Mouse (Mus musculus): ENCODE measurements around the gene Bnc2. TPM values are rescaled to one million over a fixed set of nuclear protein-coding genes. Genes with fewer than 3 reads are reported as not detected.

The Bnc2 gene
- total RNA-seq, 1 experiment from 2014 or later, result 7.3 TPM

DNA sequence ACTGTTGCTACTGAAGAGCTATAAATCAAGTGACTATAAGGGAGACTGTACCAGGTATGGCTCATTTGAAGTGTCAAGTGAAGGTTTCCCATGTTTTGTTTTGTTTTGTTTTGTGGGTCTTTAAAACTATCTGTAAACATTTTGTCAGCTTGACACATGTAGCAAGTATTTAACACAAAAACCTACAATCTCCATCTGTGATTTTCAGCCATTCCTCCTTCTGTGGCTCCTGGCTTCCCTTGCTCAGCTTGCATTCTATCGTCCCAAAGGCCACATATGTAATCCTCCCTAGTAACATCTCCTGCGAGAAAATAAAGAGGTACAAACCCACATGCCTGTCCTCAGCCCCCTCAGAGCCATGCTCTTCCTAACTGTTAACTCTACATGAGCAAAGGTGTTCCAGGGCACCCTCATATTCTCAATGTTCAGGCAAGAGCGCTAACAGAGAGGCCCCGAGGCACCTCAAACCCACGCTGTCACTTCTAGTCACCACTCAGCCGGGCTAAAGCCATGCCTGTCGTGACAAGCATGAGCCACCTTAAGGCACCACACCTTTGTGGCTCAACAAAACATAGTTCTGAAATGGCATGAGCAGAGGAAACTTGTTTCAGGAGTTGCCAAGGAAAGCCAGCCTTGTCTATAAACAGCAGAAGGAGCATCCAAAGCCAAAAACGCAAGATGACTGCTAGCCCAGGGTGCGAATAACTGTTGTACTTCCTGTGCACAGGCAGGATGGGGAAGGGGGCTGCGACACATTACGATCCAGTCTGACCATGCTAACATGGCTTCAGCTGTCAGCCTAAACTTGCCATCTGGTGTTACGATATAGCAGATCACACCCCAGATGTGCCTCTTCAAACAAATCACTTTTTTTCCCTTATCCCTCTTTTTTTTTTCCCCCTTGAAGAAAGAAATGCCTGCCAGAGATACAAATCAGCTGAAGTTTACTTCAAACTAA lies 42.0 kb downstream of the Bnc2 start:
- DNase-seq, result no peak

DNA sequence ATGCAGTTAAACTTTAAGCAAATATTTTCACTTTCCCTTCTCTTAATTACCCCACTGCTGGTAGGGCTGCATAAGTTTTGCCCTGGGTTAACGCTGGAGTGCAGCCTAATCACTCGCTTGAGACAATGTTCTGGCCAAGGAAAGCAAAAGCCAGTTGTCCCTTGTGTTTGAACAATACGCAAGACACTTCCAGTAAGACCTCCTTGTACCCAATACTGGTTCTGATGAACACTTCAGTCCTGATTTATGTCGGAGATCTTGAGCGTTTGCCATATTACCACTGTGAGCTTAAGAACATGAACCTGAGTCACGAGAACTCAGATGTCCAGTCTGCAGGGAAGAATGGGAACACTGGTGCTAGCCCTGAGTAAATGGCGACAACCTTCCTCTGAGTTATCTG lies 47.5 kb downstream of the Bnc2 start:
- DNase-seq, result no peak

DNA sequence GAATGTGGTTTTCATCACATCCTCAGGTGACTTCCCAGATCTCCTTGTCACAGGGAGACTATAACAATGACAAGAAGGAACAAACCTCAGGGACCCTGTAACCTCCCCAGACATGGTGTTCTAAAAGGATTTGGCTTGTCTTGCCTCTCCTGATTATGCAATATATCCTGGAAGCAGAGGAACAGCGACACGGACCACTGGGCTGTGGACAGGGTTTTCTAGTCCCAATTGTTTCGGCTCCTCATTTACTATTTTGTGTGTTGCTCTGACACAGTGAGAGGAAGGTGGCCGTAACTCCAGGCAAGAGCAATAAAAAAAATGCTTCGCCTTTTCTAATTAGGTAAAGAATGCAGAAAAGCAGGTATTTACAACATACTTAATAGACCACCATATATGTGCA lies 51.8 kb downstream of the Bnc2 start:
- DNase-seq, result no peak

DNA sequence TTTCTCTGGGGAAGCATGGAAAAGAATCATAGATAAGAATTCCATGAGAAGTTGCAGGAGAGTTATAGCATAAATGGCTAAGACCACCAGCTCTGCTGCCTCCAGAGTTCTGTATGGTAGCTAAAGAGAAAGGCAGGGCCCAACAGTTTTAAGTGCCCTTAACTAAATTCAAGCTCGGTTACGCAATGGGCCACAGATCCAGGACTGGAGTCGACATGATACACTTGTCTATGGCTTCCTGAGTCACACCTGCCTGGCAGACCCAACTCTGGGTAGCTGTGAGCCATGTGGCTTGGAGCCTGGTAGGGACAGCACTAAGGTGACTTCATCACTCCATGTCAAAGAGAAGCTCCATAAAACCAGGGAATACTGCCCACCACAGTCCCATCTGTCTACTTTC lies 53.3 kb downstream of the Bnc2 start:
- DNase-seq, result peak; percentile 3

DNA sequence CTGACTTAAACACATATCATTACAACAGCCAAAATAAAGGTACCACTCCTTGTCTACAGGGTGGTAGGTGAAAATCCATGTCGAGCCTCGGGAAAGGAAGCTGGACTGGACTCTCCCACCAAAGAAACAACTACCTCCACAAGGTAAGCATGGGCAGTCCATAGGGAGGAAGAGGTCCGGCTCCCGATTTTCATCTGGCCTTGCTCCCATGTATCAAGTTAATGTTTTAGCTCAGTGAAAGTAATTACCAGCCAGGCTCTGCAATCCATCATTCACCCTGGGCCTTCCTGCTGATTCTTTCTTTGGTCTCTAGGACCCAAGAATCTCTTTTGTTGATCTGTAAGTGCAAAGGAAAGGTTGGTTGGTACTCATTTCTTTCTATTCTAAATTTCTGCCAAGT lies 65.2 kb downstream of the Bnc2 start:
- DNase-seq, result no peak

DNA sequence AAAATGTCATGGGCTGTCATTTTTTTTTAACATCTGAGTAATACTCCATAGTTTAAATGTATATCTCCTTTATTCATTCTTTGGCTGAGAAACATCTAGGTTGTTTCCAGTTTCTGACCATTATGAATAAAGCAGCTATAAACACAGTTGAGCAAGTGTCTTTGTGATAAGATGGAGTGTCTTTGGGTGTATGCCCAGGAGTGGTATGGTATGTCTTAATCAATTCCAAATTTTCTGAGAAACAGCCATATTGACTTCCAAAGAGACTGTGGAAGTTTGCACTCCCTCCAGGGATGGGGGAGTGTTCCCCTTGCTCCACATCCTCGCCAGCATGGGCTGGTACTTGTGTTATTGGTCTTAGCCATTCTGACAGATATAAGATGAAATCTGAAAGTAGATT lies 70.6 kb downstream of the Bnc2 start:
- no peak for DNase-seq

- no peak for DNase-seq
Measured at GRCm38 (mm10) chr4:84580260-84580952, 94.7 kb downstream of the Bnc2 start.

- no peak for DNase-seq
Measured at GRCm38 (mm10) chr4:84578296-84578695, 96.8 kb downstream of the Bnc2 start.

GRCm38 (mm10) chr4:84566123-84566522 lies 109.0 kb downstream of the Bnc2 start:
- no peak for DNase-seq

GRCm38 (mm10) chr4:84545204-84545871 lies 129.7 kb downstream of the Bnc2 start:
- DNase-seq, result peak; percentile 78

GRCm38 (mm10) chr4:84544646-84545045 lies 130.4 kb downstream of the Bnc2 start:
- no peak for DNase-seq

GRCm38 (mm10) chr4:84540531-84540930 lies 134.5 kb downstream of the Bnc2 start:
- no peak for DNase-seq

DNA sequence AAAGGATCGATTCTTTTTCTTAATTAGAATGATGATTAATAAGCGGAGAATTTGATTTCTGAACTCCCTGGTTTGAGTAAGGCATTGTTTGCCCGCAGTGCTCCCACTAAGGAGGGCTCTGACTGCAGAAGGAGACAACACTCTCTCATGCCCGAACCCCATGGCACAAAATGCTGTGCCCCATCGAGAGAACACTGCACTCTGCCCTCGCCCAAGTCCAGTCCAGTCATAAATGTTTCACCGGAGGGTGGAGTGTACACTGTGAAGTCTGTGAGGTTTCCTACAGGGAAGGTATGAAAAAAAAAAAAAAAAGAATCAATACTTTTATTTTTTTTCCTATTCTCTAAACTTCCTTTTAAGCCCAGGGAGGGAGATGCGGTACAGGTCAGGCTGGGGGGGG lies 135.7 kb downstream of the Bnc2 start:
- no peak for DNase-seq

GRCm38 (mm10) chr4:84528886-84529789 lies 145.9 kb downstream of the Bnc2 start:
- DNase-seq, result no peak

DNA sequence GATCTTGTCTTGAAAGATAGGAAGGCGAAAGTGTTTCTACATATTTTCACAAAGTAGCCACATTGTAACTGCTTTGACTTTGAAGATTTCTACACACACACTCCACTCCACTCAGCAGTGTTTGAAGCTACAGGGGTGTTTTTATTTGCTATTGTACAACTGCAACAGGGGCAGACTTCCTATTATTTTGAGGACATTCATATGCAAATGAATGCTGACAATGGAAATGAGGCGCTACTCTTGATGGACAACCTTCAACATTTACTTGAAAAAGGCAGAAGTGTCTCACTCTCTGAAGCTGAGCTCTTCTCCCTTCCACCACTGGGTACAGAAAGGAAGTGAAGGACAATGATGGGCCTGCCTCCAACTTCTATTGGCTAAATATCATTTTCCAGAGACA lies 146.7 kb downstream of the Bnc2 start:
- DNase-seq, result no peak

DNA sequence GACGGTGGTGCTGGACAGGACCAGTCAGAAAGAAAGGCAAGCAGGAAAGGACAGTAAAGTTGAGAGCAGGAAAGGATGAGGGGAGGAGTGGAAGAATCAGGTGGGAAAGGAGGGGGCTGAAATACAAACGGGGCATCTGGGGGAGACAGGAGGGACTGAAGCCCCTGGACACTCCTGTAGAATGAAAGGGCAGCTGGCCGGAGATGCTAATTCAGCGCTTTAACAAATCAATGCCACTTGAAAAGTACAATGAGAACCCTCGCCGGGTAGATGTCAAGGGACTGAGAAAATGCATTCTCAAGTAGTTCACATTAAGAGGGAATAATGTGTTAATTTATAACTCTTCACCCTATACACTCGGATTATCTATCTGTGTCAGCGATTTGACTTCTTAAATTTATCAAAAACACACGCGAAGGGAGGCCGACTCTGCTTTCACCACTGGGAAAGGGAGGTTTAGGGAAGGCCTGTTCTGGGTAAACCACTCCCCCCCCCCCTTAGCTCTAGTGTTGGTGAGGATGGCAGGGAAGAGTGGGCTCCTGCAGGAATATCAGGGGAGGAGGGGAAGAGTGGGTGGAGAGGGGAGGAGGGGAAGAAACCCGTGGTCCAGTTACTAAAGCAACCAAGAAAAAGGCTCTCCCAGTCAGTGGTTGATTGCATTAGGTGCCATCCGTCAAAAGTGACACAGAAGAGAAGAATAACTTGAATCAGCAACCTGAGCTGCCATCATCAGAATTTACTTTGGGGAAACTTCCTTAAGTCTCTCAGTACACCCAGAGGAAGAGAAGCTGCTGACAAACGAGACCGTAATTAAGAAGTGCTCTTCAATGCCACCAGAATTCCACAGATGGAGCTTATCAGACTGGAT lies 147.8 kb downstream of the Bnc2 start:
- no peak for DNase-seq

GRCm38 (mm10) chr4:84523651-84524221 lies 151.3 kb downstream of the Bnc2 start:
- peak; percentile 65 for DNase-seq

GRCm38 (mm10) chr4:84523211-84523610 lies 151.9 kb downstream of the Bnc2 start:
- DNase-seq, result peak; percentile 46

DNA sequence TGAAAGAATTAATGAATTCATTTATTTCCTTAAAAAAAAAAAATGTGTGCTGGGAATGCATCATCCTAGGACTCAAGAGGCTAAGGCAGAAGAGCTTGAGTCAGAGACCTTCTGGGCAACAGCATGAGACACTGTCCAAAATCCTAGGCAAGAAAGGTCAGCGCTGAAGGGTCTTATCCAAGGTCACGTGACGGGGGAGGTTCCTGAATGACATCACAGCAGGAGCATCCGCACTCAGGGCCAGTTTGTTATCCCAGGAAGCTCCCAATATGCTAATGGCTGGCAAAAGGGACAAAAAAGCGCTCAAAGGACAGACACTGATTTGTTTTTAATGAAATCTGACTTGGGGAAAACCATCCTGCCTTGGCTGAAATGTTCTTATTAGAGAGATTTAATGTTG lies 153.5 kb downstream of the Bnc2 start:
- peak; percentile 9 for DNase-seq

DNA sequence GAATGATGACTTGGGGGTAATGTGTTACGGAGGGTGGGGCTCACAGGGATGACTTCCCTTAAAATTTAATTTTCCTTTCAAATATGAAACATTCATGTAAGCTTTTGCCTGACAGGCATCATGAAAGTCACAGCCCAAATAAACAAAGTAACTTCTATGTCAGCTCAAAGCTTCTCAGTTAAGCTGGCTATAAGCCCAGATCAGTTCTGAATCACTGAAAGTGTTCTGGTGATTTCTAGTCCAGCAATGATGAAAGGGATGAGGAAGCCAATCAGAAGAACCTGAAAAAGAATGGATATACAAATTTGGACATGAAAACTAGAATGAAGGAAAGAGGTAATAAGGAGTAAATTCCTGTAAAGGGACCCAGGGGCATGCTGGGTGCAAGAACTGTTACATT lies 164.6 kb downstream of the Bnc2 start:
- no peak for DNase-seq

- no peak for DNase-seq
Measured at GRCm38 (mm10) chr4:84507551-84507950, 167.5 kb downstream of the Bnc2 start.
